Mouse (Mus musculus) brain, adult 2 months (tissue): ENCODE measurements at regions not wholly inside any gene's neighbourhood (a gene's known extent, or its start where the extent isn't known, plus 50 kb on each side); places are given as distances from the start of the nearest gene placed in this dataset.

Experiments
- DNase-seq: peaks from one replicate; pipeline ENCODE4 v3.0.0; 2011; ENCODE audit warnings: low read depth, low spot score

DNA sequence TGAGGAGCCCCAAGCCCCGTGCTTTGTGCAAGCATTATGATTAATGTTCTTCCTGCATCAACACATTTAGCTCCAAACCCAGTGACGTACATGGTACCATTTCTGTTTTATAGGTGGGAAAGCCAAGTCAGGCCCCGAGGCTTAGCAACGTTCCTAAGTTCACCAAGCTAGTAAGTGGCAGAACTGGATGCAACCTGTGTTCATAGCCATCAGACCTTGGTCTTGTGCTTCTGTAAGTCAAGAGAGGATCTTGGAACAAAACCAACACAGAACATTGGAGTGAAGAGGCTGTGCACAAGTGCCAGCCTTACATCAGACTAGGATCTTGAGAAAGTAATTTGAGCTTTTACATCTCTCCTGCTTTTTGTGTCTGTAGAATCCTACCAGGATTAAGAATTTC lies 71.3 kb downstream of the Cdc7 start:
- no peak for DNase-seq

DNA sequence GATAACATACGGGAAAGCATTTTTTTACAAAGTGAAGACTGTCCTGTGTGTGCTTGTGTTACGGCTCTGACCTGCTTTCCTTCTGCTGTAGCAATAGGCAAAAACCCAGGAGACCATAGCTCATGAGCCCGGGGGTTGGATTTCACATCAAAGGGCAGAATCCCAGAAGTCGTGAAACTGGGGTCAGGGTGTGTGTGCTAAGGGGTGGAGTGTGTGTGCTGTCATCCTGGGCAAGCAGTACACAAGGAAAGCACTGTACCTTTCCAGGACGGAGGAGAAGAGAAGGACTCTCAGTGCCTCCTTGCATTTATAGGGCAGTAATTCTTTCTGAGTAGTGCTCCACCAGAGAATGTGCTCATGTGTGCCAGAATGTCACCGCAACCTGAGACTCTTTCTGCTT lies 71.7 kb downstream of the Cdc7 start:
- DNase-seq: no peak

DNA sequence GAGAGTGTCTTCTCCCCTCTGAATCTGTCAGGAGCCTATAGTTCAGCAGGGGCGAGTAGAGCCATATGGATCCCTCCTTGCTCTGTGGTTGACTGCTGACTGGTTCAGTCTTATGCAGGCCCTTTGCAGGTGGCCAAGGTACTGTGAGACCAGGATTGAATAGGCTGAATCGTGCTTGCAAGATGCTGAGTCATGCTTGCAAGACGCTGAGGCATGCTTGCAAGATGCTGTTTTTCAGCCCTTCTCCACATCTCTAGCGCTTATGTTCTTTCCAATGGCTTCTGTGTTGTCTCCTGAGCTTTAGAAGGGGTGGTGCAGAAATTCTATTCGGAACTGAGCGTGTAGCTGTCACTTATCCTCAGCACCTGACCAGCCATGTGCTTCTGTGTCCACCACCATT lies 72.4 kb downstream of the Cdc7 start:
- DNase-seq: peak; percentile 26

- no peak for DNase-seq
These were observed 73.0 kb downstream of the Cdc7 start for GRCm38 (mm10) chr5:107037087-107037486.

- DNase-seq: no peak
These were observed 75.2 kb downstream of the Cdc7 start for GRCm38 (mm10) chr5:107039340-107039739.

DNA sequence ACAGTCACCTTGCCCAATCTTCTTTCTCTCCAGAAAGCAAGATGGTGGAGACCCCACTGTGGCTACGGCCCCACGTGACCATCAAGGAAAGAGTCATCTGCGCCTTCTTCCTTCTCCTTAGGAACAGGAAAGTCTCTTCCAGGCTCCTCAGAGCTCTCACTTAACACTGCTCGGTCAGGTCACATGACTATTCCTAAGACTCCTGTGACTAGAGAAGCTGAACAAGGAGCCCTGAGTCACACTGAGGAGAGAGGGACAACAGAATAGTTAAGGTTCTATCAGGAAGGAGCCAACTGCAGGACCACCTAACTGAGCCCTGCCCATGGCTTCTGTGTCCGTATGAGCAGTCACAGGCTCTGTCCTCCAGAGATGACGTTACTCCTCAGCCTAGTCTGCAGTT lies 75.8 kb downstream of the Cdc7 start:
- no peak for DNase-seq

- DNase-seq: no peak
These were observed 76.4 kb downstream of the Cdc7 start for GRCm38 (mm10) chr5:107040489-107040888.

GRCm38 (mm10) chr5:107045163-107045562 lies 81.0 kb downstream of the Cdc7 start:
- DNase-seq: no peak

- no peak for DNase-seq
These were observed 82.4 kb downstream of the Cdc7 start for GRCm38 (mm10) chr5:107046501-107046931.

- no peak for DNase-seq
These were observed 84.5 kb downstream of the Cdc7 start for GRCm38 (mm10) chr5:107048607-107049006.

GRCm38 (mm10) chr5:107050076-107050475 lies 86.0 kb downstream of the Cdc7 start:
- no peak for DNase-seq

- DNase-seq: no peak
These were observed 87.7 kb downstream of the Cdc7 start for GRCm38 (mm10) chr5:107051868-107052267.

GRCm38 (mm10) chr5:107054900-107055452 lies 90.9 kb downstream of the Cdc7 start:
- DNase-seq: no peak

GRCm38 (mm10) chr5:107055455-107055854 lies 91.3 kb downstream of the Cdc7 start:
- DNase-seq: no peak
